Mouse (Mus musculus): ENCODE measurements around the gene Nedd9. TPM values are rescaled to one million over a fixed set of nuclear protein-coding genes. Genes with fewer than 3 reads are reported as not detected.

Gene Nedd9
- polyA plus RNA-seq, 1 experiment, result 4.4 TPM

DNA sequence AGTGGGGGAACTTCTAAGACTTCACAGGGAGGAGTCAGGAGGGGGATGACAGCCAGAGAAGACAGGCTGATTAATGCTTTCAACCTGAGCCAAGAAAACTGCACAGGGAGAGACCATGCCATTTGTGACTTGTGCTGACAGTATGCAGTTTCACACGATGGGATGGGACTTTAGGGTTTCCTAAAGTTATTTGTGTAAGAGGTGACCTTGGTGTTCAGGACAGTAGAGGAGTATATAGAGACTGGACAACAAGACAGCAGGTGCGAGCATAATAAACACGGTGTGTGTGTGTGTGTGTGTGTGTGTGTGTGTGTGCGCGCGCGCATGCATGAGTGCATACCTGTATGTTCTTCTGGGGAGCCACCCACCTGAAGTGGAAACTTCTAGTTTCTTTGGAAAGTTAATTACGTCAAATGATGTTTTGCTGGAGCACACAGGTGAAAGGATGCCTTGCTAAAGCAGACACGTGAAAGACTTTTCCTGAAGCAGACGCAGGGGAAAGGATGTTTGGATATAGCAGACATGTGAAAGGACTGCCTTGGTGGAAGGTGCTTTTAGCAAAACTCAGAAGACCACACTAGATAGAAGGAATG is 29.3 kb downstream of the Nedd9 start:
- DNase-seq (ENCODE audit: extremely low spot score in 1 of 2, low spot score in 1 of 2), result no peak

DNA sequence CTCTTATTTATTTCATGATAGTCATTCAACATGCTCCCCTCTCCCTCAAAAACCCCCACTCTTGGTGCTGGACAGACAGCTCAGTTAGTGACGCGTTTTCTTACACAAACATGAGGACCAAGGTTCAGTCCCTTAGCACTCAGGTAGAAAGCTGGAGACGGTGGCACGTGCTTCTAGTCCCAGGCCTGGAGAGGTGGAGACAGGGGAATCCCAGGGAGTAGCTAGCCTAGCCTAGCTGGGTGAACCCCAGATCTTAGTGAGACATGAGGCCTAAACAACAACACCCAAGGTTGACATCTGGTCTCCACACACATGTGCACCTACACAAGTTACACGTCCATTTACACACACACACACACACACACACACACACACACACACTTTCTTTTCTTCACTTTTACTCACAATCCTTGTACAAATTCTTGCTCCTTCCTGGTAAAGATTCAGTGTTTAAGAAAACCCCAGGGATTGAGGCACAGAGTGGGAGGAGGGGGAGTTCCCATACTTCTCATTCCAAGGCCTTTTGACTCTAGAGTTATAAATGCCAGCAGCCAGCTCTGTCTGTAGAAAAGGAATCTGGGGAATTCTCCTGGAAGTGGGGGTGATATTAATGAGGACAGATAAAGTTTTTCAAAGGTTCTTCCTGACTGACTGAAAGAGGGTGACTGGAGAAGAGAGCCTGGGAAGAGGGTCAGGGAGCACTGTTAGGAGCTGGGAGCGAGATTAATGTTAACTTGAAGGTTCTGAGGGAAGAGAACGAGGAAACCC is 29.9 kb downstream of the Nedd9 start:
- DNase-seq (ENCODE audit: extremely low spot score in 1 of 2, low spot score in 1 of 2), result no peak

DNA sequence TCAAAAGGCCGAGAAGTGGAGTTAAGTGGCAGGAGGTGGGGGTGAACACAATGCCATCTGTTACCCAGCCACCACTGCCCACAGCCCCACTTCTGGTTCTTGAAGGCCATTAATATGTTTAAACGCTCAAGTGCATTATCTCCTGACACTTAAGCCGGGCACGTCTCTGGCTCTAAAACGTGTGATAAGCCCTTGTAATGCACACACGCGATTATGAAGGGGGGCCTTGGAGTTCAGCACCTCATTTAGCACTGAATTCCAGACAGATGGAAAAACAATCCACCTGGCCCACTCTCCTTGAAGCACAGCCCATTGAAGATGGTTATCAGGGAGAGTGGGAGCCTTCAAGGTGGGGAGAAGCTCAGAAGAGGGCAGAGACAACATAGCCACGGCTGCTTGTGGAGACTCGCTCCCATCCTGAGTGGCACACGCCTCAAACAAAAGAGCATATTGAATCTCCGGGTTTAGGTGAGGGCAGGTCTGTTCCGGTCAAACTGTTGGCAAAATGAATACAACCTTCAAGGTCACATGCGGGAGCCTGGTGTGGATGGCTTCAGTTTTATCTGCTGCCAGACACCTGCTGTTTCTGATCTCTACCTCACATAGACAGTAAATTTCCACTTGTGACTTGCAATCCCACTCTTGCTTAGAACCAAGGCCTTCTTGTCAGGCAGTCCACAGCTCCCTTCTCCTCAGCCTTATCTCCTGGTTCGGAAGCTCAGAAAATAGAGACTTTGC is 30.7 kb downstream of the Nedd9 start:
- DNase-seq (ENCODE audit: extremely low spot score in 1 of 2, low spot score in 1 of 2), result no peak

DNA sequence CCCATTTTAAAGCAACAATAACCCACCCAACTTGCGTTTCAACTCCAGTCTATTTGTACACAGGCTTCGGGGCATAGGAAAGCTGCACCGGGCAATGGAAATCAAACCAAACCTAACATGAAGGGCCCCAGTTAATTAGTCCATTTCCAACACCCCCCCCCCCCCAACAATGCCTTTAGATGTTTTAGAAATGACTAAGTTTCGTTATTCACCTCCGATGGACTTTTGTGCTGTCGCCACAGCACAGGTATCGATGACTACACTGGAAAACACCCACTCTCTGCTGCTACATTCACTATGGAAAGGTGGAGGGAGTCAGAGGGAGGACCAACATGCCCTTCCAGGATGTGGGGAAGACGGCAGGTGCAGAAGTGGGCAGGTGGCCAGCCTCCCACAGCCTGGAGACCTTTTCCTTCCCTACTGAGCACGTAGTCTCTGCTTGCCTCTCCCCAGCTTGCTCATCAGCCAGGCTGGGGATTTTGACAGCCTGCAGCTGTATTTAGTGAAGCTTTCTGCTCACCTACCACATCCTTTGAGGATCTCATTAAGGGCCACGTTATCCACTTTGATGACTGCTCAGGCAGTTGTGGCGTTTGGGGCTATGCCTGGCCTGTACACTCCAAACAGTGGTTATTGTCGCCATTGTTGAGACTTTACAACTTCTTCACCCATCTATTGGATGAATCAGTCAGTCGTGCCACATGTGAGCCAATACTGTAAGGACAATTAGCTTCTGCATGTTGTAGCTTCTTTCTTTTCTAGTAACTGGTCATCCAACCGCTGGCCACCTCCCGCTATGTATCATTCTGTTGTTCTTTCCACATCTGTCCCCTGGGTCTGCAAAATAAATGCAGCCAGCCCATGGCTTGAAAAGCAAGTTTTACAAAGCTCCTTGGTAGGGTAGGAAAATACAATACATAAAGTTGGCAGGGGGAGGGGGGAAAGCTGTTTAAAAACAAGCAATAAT is 33.7 kb downstream of the Nedd9 start:
- no peak for DNase-seq (ENCODE audit: extremely low spot score in 1 of 2, low spot score in 1 of 2)

DNA sequence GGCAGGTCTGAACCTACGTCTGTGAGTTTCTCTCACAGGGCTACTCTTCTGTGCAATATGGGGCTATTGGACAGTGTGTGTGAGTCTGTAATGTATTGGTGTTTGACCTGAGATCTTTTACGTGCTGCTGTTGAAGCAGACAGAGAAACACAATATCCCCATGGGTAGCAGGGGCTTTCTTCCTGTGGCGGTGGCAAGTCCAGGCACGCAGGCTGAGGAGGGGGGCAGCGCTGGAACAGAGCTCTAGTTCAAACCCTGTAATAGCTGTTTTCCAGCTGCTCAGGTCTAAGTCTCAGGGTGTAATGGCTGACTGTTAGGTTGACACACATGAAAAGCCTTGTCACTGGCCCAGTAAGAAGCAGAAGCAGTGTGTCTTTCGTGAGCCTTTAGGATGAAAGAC is 36.3 kb downstream of the Nedd9 start:
- no peak for DNase-seq (ENCODE audit: extremely low spot score in 1 of 2, low spot score in 1 of 2)

DNA sequence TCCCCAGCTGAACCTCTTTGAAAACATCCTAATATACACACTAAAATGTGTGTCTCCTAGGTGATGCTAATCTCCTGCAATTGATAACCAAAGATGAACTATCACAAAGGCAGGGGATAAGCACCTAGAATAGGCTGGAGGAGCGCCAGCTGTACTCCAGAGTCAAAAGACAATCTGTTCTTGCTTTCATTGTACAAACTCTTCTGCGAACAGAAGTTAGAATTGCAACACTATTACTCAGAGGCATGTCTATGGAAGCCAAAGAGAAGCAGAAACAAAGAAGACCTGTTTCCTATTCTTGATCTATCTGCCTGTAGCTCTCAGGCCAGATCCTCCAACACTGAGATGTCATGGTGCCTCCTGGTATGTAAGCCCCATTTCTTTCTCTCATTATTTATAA is 38.0 kb downstream of the Nedd9 start:
- no peak for DNase-seq (ENCODE audit: extremely low spot score in 1 of 2, low spot score in 1 of 2)

DNA sequence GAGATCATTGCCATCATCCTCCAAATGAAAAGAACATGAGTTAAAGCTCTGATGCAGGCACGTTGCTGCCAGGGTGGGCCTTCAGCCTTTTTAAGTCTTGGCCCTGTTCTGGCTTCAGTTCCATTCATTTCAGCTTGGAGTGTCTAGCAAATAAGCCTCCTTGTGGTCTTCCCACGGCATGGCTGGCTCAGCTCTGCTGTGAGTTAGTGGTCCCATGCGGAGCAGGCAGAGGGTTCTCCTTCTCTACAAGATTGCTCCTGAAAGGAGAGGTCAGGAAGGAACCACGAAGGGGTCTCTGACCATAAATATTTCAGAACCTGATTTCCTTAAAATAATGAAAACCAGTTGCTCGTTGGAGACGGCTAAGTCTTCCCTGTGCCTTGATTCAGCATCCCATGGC is 40.0 kb downstream of the Nedd9 start:
- DNase-seq (ENCODE audit: extremely low spot score in 1 of 2, low spot score in 1 of 2), result no peak

DNA sequence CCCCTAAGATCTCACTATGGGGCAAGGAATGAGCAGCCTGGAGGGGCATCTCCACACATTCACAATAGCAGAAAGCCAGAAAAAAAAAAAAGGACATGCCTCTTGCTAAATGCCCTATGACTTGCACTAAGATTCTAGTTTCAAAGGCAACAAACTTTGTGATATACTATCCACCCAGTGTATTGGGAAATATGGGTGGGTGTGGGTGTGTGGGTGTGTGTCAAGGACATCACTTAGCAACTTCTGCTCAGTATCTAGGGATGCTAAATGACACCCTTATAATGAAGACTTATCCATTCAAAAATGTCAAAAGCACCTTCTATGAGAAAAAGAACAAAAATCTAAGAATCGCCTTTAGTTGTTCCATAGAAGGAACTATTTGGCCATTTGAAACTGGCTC is 40.6 kb downstream of the Nedd9 start:
- peak; percentile 8 to 31 for DNase-seq (ENCODE audit: extremely low spot score in 1 of 2, low spot score in 1 of 2)

DNA sequence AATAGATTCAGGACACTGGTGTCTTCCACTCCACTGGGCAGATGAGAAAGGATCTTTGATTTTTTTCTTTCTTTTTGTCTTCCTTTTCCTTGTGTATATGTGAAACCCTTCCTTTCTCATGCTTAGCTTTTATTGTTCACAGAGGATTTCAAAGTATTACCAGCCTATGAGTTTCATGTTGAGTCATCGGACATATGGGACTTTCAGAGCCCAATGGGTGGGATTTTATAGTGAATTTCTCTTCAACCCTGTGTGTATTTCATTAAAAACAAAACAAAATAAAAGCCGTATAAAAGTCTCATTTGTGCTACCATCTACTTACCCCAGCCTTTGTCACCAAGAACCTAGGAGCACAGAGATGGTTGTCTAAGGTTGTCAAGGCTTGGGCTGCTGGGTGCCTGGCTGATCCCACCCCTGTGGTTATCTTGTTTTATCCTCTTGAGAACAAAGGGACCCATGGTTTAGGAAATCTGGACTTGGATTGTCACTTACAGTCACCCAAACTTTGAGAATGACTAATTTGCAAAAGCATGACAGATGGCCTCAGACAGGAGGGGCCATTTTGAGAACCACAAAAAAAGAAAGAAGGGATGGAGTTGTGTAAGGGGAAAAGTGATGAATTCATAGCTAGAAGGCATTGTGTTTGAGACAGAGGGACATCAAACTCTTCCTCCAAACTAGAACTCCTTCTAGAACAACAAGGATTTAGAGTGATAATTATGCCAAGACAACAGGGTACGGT is 41.9 kb downstream of the Nedd9 start:
- DNase-seq (ENCODE audit: extremely low spot score in 1 of 2, low spot score in 1 of 2), result peak in 1 of 2 experiments; percentile 42

DNA sequence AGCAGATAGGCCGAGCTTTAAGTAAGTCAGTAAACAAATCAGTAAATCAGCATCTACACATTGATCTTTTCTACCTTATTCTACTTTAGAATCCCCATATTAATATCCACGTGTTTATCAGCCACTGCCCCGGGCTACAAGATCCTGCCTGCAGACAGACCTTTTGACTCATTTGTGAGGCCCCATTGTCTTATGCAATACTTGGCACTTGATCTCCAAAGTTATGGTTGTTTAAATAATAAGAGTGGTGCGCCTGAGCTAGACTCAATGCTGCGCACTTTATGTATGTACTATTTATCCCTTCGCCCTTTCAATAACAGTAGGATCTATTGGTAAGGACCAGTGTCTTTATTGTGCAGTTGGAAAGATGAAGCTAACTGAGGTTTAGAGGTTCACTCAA is 42.9 kb downstream of the Nedd9 start:
- DNase-seq (ENCODE audit: extremely low spot score in 1 of 2, low spot score in 1 of 2), result no peak

DNA sequence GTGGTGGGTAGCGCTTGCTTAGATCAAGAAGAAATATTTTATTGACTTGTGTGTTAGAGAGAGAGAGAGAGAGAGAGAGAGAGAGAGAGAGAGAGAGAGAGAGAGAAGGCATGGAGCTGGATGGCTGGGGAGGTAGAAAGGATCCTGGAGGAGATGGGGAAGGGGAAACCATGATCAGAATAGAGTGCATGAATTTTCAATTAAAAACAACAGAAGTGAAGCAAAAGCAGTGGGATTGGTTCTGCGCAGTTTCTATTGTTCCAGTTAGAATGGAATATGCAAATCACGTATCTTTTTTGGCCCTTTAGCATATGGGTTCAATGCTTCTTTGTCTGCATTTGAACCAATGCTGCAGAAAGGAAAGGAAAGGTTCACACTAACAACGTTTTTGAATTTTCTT is 45.0 kb downstream of the Nedd9 start:
- no peak for DNase-seq (ENCODE audit: extremely low spot score in 1 of 2, low spot score in 1 of 2)

DNA sequence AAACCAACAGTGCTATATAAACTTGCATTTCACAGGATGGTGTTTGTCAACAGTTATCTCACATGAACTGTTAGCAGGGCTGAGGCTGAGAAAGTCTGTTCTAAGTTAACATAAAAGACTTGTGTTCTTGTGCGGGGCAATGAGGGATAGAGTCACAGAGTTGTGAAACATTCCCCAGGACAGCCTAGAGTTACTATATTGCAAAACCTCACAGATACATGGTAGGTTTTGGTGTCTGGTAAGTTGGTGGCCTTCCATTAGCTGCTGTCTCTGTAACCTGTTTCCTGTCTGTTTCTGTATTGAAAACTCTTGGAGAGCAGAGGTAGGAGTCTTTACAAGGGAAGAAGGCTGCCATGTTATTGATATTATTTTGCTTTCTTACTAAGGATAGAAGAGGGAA is 47.0 kb downstream of the Nedd9 start:
- DNase-seq (ENCODE audit: extremely low spot score in 1 of 2, low spot score in 1 of 2), result no peak

DNA sequence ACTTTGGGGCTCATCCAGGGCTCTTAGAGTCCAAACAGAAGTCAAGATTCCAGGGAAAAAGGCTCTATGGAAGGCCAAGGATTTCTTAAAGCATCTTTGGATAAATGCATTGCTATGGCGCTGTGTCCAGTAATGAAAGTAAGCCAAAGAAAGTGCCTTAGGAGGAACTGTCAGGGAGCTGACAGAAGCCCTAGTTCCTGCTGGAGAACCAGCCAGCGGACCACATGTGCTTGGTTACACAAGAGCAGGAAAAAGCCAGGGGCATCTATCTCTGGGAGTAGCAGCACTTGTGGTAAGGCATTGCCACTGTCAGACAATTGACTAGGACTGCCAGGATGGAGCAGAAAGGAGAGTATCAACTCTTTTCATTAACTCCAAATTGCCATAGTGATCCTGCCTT is 49.8 kb downstream of the Nedd9 start:
- no peak for DNase-seq (ENCODE audit: extremely low spot score in 1 of 2, low spot score in 1 of 2)

DNA sequence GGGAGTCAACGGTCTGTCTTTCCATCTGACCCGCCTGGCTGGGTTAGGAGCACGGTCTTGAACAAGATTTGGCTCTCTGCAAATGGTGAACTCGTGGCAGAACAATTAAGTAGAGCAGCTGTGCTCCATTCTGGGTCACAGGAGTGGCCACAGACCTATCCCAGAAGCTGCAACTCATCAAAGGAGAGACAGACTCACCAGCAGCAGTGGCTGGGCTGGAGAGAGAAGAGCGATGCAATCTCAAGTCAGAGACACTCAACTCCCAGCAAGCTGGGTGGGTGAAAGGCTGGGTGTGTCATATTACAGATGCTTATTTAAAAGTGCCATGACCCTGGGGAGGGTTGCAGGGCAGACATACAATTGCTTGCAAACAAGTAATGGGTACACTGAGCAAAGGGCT is 50.4 kb downstream of the Nedd9 start:
- no peak for DNase-seq (ENCODE audit: extremely low spot score in 1 of 2, low spot score in 1 of 2)

DNA sequence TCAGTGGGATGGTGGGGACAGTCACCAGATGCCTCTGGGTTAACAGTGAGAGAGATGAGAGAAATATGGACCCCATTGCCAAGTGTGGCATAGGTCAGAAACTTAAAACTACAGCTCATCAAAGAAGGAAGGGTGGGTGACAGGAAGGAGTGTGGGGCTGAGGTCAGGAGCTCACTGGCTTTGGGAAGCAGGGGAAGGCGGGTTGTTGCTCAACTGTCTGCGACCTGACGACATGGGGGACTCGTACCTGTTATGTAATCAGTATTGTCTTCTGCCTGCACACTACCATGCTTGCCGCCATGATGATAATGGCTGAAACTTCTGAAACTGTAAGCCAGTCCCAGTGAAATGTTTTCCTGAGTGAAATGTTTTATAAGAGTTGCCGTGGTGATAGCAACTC is 54.0 kb downstream of the Nedd9 start:
- no peak for DNase-seq (ENCODE audit: extremely low spot score in 1 of 2, low spot score in 1 of 2)

DNA sequence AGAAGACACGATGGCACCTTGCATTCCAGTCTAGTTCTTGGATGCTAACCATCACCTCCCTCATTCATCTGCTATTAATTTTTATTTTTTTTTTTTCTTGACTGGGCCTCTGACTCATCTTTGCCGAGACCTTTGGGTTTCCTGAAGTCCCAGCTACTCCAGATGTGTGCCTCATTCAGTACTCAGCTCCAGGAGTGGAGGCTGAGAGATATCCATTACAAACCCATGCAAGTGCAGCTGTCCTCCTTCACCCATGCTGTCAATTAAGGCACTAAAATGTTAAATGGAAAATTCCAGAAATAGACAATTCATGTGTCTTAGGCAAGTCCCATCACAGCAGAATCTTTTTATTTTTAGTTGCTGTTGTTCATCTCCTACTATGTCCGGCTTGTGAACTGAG is 55.4 kb downstream of the Nedd9 start:
- DNase-seq (ENCODE audit: extremely low spot score in 1 of 2, low spot score in 1 of 2), result no peak

DNA sequence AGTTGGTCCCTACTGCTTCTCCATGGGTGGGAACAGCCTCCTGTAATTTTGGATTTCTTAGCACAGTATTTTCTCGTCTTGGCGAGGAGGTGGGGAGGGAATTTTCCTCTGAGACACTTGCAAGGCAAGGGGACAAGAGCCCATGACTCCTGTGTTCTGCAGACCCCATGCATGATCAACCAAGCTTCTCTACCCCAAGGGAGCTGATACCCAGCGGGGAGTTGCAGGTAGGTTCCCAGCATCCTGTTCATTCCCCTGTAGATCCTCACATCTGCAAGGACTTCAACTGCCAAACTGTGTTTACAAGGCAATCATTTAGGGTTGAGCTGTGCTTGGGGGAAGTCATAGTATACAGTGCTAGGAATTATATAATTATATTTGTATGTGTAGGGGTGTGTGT is 60.1 kb downstream of the Nedd9 start:
- no peak for DNase-seq (ENCODE audit: extremely low spot score in 1 of 2, low spot score in 1 of 2)

DNA sequence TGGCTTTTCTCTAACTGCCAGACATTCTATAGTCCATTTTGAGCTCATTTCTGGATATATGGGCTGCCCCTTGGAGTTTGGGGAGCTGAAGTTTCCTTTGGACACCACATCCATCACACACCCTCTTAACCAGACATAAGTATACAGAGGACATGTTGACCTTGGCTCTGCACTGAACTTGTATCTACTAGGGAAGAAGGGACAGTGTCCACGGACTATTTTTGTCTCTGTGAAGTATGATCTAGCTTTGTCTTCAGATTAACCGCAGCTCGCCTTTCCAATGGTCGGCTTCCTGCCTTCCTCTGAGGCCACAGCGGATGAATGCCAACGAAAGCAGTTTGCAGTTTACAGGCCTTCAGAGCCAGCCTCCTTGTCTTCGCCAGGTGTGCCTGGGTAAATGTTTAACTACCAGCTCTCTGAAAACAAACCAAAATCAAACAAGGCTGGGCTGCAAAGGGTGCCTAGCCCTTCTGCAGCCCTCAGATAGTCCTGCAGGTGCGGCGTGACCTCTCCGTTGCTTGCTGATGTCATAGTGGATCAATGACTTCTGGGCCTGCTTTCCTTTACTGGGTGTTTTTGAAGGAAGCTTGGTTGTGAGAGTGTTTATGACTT is 63.6 kb downstream of the Nedd9 start:
- no peak for DNase-seq (ENCODE audit: extremely low spot score in 1 of 2, low spot score in 1 of 2)

DNA sequence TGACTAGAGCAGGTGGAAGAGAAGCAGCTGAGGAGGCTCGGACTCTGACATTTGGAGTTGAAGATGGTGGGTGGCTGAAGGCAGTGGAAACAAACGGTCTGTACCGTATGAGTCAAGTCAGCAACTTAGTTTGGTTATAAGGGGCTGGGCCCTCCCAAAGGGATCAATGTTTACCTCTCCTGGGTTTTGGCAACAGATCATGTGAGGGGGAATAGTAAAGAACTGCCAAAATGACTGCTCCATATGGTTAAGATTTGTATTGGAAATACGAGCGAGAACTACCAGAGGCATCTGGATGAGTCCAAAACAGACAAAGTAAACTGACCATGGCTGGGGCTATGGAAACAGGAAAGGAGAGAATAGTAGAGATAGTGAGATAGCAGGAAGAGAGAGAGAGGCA is 64.6 kb downstream of the Nedd9 start:
- no peak for DNase-seq (ENCODE audit: extremely low spot score in 1 of 2, low spot score in 1 of 2)

DNA sequence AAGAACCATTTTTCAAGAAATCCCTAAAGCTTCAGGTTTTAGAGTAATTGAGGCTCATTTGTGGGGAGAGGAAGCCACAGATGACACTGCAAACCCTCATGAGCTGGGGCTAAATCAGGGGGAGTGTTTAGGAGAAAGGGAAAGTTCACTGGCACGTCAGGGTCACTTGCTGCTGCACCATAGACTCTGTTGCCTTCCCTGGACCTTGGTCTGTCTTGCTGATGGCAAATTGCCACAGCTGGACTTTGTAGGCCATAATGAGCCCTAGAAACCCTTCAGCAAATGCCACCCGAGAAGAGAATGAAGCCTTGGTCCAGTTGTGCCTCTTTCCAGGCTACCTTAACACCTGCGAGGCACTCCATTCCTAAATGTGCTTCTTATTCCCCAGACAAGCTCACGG is 66.8 kb downstream of the Nedd9 start:
- no peak for DNase-seq (ENCODE audit: extremely low spot score in 1 of 2, low spot score in 1 of 2)
